Mouse (Mus musculus) limb, embryonic 12.5 days (tissue): ENCODE data around the gene Mrtfb. TPM values are rescaled to one million over a fixed set of nuclear protein-coding genes. Genes with fewer than 3 reads are reported as not detected.

Experiments
- ATAC-seq: fragments of 200-750 bp; cut with Nextera tagmentation; 2 replicates; pipeline ENCODE4 v1.8.0; 2017; ENCODE audit warnings: low read depth, moderate TSS enrichment; ENCODE audit not compliant: insufficient number of reproducible peaks, insufficient read depth, low FRiP score, low TSS enrichment
- H3K27ac ChIP-seq: fragments of 300-500 bp; sonication (generic); 2 replicates; pipeline ENCODE4 v1.5.1; 2016; ENCODE audit warnings: mild to moderate bottlenecking, moderate library complexity
- H3K27me3 ChIP-seq: fragments of 300-500 bp; sonication (generic); 2 replicates; pipeline ENCODE4 v1.6.1; 2016; ENCODE audit warnings: mild to moderate bottlenecking, moderate library complexity
- H3K36me3 ChIP-seq: fragments of 300-500 bp; sonication (generic); 2 replicates; pipeline ENCODE4 v1.6.1; 2016; ENCODE audit warnings: mild to moderate bottlenecking, moderate library complexity
- H3K4me1 ChIP-seq: fragments of 300-500 bp; sonication (generic); replicated peaks from 2 replicates; pipeline ENCODE4 v1.6.1; 2016
- H3K4me2 ChIP-seq: fragments of 300-500 bp; sonication (generic); 2 replicates; pipeline ENCODE4 v1.6.1; 2016; ENCODE audit warnings: mild to moderate bottlenecking, moderate library complexity
- H3K4me3 ChIP-seq: fragments of 300-500 bp; sonication (generic); replicated peaks from 2 replicates; pipeline ENCODE4 v1.5.1; 2016; ENCODE audit warnings: mild to moderate bottlenecking
- H3K9ac ChIP-seq: fragments of 300-500 bp; sonication (generic); replicated peaks from 2 replicates; pipeline ENCODE4 v1.6.1; 2016; ENCODE audit warnings: mild to moderate bottlenecking, moderate library complexity
- H3K9me3 ChIP-seq: fragments of 300-500 bp; sonication (generic); 2 replicates; pipeline ENCODE4 v1.6.1; 2016; ENCODE audit warnings: mild to moderate bottlenecking, moderate library complexity
- WGBS: fragments of 180-500 bp; shearing (Covaris S2); methylation state at CpG from one replicate; pipeline ENCODE4 v1.1.7; 2016; 5-methylcytosine and 5-hydroxymethylcytosine counted together
- polyA plus RNA-seq: library from polyadenylated mRNA; unstranded; fragments of >200 nt; fragmentation: Nextera tagmentation; extraction: Ambion mirVana; gene quantifications from 2 replicates; pipeline ENCODE4 v1.2.1, GENCODE M21; 2016

Mrtfb gene
- polyA plus RNA-seq, 1 experiment from 2014 or later: 23.1 TPM

DNA sequence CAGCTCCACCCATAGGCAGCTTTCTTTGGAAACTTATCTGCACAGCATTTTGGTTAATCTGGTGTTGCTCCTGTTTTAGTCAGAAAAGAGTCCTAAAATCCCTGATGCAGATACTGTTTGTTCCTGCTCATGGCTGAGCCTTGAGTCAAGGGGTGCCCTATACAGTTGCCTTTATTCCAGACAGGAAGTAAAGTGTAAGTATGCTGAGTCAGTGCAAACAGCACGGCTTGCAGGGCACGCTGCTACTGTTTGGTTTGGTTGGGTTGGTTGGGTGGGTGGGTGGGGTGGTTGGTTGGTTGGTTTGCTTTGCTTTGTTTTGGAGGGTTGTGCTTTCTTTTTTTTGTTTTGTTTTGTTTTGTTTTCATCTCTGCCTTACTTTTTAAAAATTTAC lies 111.2 kb downstream of the Mrtfb start:
- H3K27ac ChIP-seq: peak overlapping the region; percentile 69

DNA sequence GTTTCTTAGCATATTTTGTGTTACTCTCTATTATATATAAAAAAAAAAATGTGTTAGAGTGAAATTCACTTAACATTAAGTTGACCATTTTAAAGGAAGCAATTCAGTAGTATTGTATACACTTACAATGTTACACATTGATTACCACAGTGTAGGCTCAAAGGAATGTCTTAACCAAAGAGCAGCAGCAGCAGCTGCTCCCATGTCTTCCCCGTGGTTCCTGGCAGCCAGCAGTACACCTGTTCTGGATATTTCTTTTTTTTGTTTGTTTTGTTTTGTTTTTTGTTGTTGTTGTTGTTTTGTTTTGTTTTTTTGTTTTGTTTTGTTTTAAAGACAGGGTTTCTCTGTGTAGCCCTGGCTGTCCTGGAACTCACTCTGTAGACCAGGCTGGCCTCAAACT lies 112.4 kb downstream of the Mrtfb start:
- no peak overlapping the region for H3K4me3 ChIP-seq
- ATAC-seq: no peak
- no peak overlapping the region for H3K4me2 ChIP-seq
- 77% methylated on average over 1 of the region's 1 CpGs for WGBS
- H3K27ac ChIP-seq: no peak overlapping the region
- H3K27me3 ChIP-seq: no peaks in the 10 kb centered on the region
- H3K4me1 ChIP-seq: peaks cover 21% of the 10 kb centered on the region
- no peaks in the 10 kb centered on the region; the same call in 1 of the 2 replicates for H3K36me3 ChIP-seq
- H3K9ac ChIP-seq: no peak overlapping the region
- no peaks in the 10 kb centered on the region for H3K9me3 ChIP-seq

More for the DNA sequence above, 111.2 kb downstream of the Mrtfb start:
- ATAC-seq: no peak
- Histone ChIP-seq H3K4me1 (peaks cover 21% of the 10 kb centered on the region), H3K9ac (no peak overlapping the region), H3K27me3 (no peaks in the 10 kb centered on the region), H3K36me3 (no peaks in the 10 kb centered on the region; the same call in 1 of the 2 replicates), H3K9me3 (no peaks in the 10 kb centered on the region), H3K4me3 (no peak overlapping the region), H3K4me2 (peak overlapping the region; percentile 10; the same call in 1 of the 2 replicates)
- WGBS: 86% methylated on average over 2 of the region's 2 CpGs

- Histone ChIP-seq H3K4me1 (peaks cover 15% of the 10 kb centered on the region), H3K27ac (no peak overlapping the region), H3K9me3 (no peaks in the 10 kb centered on the region), H3K9ac (no peak overlapping the region), H3K4me2 (no peak overlapping the region), H3K4me3 (no peak overlapping the region), H3K36me3 (no peaks in the 10 kb centered on the region), H3K27me3 (no peaks in the 10 kb centered on the region)
- ATAC-seq: peak; percentile 69; the same call in 1 of the 2 replicates
- 21% methylated on average over 11 of the region's 11 CpGs for WGBS
These were observed 115.5 kb downstream of the Mrtfb start for GRCm38 (mm10) chr16:13371740-13372287.

DNA sequence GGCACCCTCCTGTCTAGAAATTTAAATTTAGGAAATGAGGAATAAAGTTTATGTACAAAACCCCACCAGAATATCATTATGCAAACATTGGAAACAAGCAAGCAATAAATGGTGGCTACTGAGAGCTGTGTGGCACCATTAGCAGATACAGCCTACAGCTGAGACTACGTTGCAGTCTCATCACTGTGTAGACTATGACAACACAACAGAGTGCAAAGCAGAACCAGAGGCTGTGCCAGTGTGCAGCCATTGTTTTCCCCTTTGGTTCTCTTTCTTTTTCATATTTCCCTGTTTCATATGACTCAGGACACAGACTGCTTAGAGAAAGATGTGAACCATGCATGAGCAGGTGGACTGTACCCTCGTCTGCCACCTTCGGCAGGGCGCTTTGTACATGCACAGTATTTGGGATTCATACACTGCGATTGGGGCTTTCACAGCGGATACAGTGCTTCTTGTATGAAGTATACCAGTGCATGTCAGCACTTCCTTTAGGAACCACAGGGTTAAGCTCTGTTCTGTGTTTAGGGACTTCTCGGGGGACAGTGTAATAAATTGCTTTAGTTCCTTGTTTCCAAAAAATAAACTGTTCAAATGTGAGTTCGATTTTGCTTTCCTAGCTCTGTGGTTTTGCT lies 116.7 kb downstream of the Mrtfb start:
- Histone ChIP-seq H3K4me3 (no peak overlapping the region), H3K27me3 (no peaks in the 10 kb centered on the region), H3K36me3 (no peaks in the 10 kb centered on the region), H3K9me3 (no peaks in the 10 kb centered on the region), H3K27ac (no peak overlapping the region), H3K4me1 (peaks cover 7% of the 10 kb centered on the region), H3K4me2 (no peak overlapping the region), H3K9ac (no peak overlapping the region)
- WGBS: 94% methylated on average over 8 of the region's 8 CpGs
- no peak for ATAC-seq

DNA sequence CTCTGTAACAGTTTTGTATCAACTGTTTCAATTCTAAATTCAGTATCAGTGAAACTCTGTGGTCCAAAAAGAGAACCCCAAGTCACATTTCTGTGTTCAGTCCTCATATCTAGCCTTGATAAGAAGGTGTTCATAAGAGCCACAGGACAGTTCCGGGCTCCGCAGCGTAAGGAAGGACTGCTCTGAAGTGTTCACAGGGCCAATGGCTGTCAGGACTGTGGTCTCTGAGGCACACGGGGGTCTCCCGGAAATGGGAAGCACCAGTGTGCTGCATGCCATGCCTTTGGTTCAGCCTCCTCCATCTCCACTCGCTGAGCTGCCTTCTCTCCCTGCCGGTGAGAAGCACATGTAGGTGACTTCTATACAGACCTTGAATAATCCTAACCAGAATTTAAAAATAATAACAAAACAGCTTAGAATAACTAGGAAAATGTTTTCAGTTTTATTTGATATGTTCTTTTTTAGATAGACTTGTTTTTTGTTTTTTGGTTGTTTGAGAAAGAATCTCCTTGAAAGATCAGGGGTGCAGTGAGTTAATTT lies 120.7 kb downstream of the Mrtfb start:
- peaks cover 1% of the 10 kb centered on the region for H3K4me1 ChIP-seq
- no peaks in the 10 kb centered on the region for H3K9me3 ChIP-seq
- 88% methylated on average over 7 of the region's 7 CpGs for WGBS
- H3K9ac ChIP-seq: no peak overlapping the region
- no peaks in the 10 kb centered on the region for H3K27me3 ChIP-seq
- no peak overlapping the region for H3K4me3 ChIP-seq
- no peaks in the 10 kb centered on the region for H3K36me3 ChIP-seq
- H3K4me2 ChIP-seq: no peak overlapping the region
- ATAC-seq: no peak
- no peak overlapping the region for H3K27ac ChIP-seq

GRCm38 (mm10) chr16:13378157-13378556 lies 121.9 kb downstream of the Mrtfb start:
- WGBS: 95% methylated on average over 5 of the region's 5 CpGs
- Histone ChIP-seq H3K4me1 (no peaks in the 10 kb centered on the region), H3K4me2 (no peak overlapping the region), H3K27ac (no peak overlapping the region), H3K36me3 (no peaks in the 10 kb centered on the region), H3K9me3 (no peaks in the 10 kb centered on the region), H3K9ac (no peak overlapping the region), H3K4me3 (no peak overlapping the region), H3K27me3 (no peaks in the 10 kb centered on the region)
- ATAC-seq: no peak

DNA sequence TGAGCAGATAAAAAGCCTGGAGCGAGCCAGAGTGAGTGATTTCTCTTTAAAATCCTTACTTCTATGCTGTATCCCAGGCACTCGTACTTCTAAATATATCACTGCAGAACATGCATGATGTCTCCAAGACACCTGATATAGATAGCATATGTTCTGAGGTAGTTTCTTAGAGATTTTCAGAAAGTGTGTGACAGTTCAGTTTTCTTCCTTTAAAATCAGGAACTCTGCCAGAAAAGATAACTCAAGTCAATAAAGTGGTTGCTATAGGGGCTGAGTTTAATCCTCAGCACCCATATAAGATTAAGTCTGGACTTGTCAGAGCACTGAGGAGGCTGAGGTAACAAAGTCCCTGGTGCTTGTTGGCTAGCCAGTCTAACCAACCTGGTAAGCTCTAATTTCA lies 123.6 kb downstream of the Mrtfb start:
- no peak overlapping the region for H3K4me2 ChIP-seq
- H3K9ac ChIP-seq: no peak overlapping the region
- no peak overlapping the region for H3K4me3 ChIP-seq
- no peaks in the 10 kb centered on the region for H3K9me3 ChIP-seq
- H3K27me3 ChIP-seq: no peaks in the 10 kb centered on the region
- H3K4me1 ChIP-seq: no peaks in the 10 kb centered on the region
- peaks cover 17% of the 10 kb centered on the region for H3K36me3 ChIP-seq
- H3K27ac ChIP-seq: no peak overlapping the region
- 83% methylated on average over 2 of the region's 2 CpGs for WGBS
- ATAC-seq: no peak

DNA sequence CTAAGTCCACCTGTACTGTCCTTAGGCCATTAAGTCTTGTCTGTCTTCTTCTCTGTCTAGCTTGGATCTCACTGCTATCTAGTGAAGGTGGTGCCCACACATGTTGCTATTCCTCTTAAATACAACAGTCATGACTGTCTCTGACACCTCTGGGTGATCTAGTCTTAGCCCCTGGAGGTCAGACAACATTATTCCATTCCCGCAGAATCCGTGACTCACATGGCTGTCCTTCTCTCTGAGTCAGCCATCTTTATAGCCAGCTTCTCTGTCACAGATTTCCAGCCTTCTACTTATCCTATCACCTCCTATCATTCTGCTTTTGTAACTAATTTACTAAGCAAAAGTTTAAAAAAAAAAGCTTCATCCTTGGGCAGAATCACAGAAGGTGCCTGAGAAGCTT lies 125.5 kb downstream of the Mrtfb start:
- H3K27ac ChIP-seq: no peak overlapping the region
- H3K9me3 ChIP-seq: no peaks in the 10 kb centered on the region
- WGBS: 88% methylated on average over 2 of the region's 2 CpGs
- ATAC-seq: no peak
- H3K27me3 ChIP-seq: no peaks in the 10 kb centered on the region
- H3K36me3 ChIP-seq: peaks cover 36% of the 10 kb centered on the region
- H3K9ac ChIP-seq: no peak overlapping the region
- H3K4me3 ChIP-seq: no peak overlapping the region
- no peaks in the 10 kb centered on the region for H3K4me1 ChIP-seq
- H3K4me2 ChIP-seq: no peak overlapping the region

- Histone ChIP-seq H3K4me1 (no peaks in the 10 kb centered on the region), H3K27ac (no peak overlapping the region), H3K4me3 (no peak overlapping the region), H3K4me2 (no peak overlapping the region), H3K9ac (no peak overlapping the region), H3K27me3 (no peaks in the 10 kb centered on the region), H3K36me3 (peaks cover 76% of the 10 kb centered on the region), H3K9me3 (no peaks in the 10 kb centered on the region)
- 93% methylated on average over 4 of the region's 4 CpGs for WGBS
- no peak for ATAC-seq
These were observed 131.0 kb downstream of the Mrtfb start for GRCm38 (mm10) chr16:13387306-13387705.

DNA sequence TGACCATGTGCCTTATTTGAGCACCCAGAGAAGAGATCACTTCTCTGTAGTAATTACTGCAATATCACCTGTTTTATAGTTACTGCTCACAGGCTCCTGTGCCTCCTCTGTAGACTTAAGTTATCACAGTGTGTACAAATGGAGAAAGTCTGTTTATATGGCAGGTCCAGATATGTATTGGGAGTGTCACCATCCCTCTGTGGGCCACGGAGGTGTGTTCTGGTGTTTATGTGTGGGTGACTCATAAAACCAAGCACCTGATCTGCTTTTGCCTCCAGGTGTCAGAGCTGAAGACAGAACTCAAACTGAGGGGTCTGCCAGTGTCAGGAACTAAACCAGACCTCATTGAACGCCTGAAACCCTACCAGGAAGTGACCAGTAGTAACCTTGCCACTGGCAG lies 144.1 kb downstream of the Mrtfb start:
- H3K9me3 ChIP-seq: no peaks in the 10 kb centered on the region
- H3K4me3 ChIP-seq: no peak overlapping the region
- WGBS: 81% methylated on average over 2 of the region's 2 CpGs
- no peak overlapping the region for H3K27ac ChIP-seq
- no peak for ATAC-seq
- H3K36me3 ChIP-seq: peaks cover 98% of the 10 kb centered on the region
- no peaks in the 10 kb centered on the region for H3K27me3 ChIP-seq
- H3K4me1 ChIP-seq: no peaks in the 10 kb centered on the region
- H3K9ac ChIP-seq: no peak overlapping the region
- no peak overlapping the region for H3K4me2 ChIP-seq

GRCm38 (mm10) chr16:13401591-13401990 lies 145.3 kb downstream of the Mrtfb start:
- WGBS: 58% methylated on average over 5 of the region's 5 CpGs
- H3K27ac ChIP-seq: no peak overlapping the region
- no peak overlapping the region for H3K9ac ChIP-seq
- peaks cover 96% of the 10 kb centered on the region for H3K36me3 ChIP-seq
- H3K27me3 ChIP-seq: no peaks in the 10 kb centered on the region
- H3K4me1 ChIP-seq: no peaks in the 10 kb centered on the region
- no peak overlapping the region for H3K4me3 ChIP-seq
- no peak overlapping the region for H3K4me2 ChIP-seq
- no peaks in the 10 kb centered on the region for H3K9me3 ChIP-seq
- ATAC-seq: no peak

- Histone ChIP-seq H3K4me1 (no peaks in the 10 kb centered on the region), H3K36me3 (peaks cover 93% of the 10 kb centered on the region), H3K9ac (no peak overlapping the region), H3K4me2 (no peak overlapping the region), H3K27me3 (no peaks in the 10 kb centered on the region), H3K4me3 (no peak overlapping the region), H3K9me3 (no peaks in the 10 kb centered on the region), H3K27ac (no peak overlapping the region)
- 90% methylated on average over 6 of the region's 6 CpGs for WGBS
- ATAC-seq: no peak
These were observed 148.4 kb downstream of the Mrtfb start for GRCm38 (mm10) chr16:13404656-13405055.
